Mouse (Mus musculus): ENCODE measurements around the gene Ccnl2.

Ccnl2 gene

GRCm38 (mm10) chr4:155863001-155863400, 50.7 kb downstream of the Ccnl2 start, which contains the start of gene Tas1r3:
Tas1r3 (minus strand) TSS chr4:155863362.
- DNase-seq (ENCODE audit: low spot score in 2 of 2), result no peak

- DNase-seq (ENCODE audit: low spot score in 2 of 2), result no peak
Observed at GRCm38 (mm10) chr4:155868614-155869298, 56.5 kb downstream of the Ccnl2 start.

- DNase-seq (ENCODE audit: low spot score in 2 of 2), result peak; percentile 97 to 98
Observed at GRCm38 (mm10) chr4:155869317-155870033, 57.2 kb downstream of the Ccnl2 start, which contains the start of the genes Cptp and Ints11. Cptp (minus strand) TSS chr4:155869440. Ints11 (plus strand) TSS chr4:155869546.

- no peak for DNase-seq (ENCODE audit: low spot score in 2 of 2)
Observed at GRCm38 (mm10) chr4:155871404-155871803, 59.1 kb downstream of the Ccnl2 start.
